Mouse (Mus musculus) right cerebral cortex, adult 18-20 months (tissue): ENCODE data around the gene Guca1b.
"Not testable (repeated sequence)": the region's sequence is repeated elsewhere in the genome, so short reads cannot be mapped to it uniquely, and the experiment has no call there.

Experiments
- DNase-seq: peaks from one replicate; pipeline ENCODE4 v3.0.0; 2022; ENCODE audit warnings: mixed read lengths

Gene Guca1b

GRCm38 (mm10) chr17:47420195-47420594 lies 35.0 kb downstream of the Guca1b start:
- DNase-seq = no peak

DNA sequence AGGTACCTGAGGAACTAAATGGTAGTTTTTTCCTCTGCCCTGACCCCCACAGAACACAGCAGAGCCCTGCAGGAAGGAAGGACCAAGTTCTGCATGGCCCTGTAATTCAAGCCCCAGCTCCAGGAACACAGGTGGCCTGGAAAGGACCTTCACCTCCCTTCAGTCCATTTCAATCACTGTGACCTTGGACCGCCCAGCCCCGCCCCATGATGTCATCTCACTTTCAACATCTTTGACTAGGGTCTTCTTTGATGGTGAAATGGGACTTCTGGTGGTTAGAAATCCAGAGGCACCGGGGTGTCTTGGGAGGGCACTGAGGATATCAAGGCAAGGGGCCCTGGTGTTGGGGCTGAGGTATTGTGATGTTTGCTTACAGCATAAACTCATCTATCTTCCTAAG lies 36.4 kb downstream of the Guca1b start:
- DNase-seq = no peak

- DNase-seq = not testable (repeated sequence)
Measured at GRCm38 (mm10) chr17:47422616-47423015, 37.4 kb downstream of the Guca1b start.

- DNase-seq = no peak
Measured at GRCm38 (mm10) chr17:47424186-47424585, 39.0 kb downstream of the Guca1b start.

DNA sequence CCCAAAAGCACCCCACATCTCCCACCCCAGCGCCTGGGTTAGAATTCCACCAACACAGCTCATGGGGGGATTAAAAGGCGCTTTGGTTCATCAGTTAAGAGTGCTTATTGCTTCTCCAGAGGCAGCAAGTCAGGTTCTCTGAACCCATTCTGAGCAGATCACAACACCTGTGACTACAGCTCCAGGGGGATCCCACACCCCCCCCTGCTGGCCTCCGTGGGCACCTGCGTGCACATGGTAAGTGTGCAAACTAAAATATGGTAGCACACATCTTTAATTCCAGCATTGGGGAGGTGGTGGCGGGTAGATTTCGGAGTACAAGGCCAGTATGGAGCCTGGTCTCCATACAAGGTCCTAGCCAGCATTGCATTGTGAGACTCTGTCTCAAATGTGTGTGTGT lies 42.1 kb downstream of the Guca1b start:
- no peak for DNase-seq

GRCm38 (mm10) chr17:47428831-47429304 lies 43.7 kb downstream of the Guca1b start:
- no peak for DNase-seq

- DNase-seq = no peak
Measured at GRCm38 (mm10) chr17:47430815-47431214, 45.6 kb downstream of the Guca1b start.

- DNase-seq = no peak
Measured at GRCm38 (mm10) chr17:47436156-47436906, 51.1 kb downstream of the Guca1b start, which contains the start of gene AI661453. Gene AI661453 (plus strand): TSS chr17:47436615.

- no peak for DNase-seq
Measured at GRCm38 (mm10) chr17:47436907-47437547, 51.8 kb downstream of the Guca1b start, which contains the start of gene 1700001C19Rik. Gene 1700001C19Rik (minus strand): TSS chr17:47437376.

DNA sequence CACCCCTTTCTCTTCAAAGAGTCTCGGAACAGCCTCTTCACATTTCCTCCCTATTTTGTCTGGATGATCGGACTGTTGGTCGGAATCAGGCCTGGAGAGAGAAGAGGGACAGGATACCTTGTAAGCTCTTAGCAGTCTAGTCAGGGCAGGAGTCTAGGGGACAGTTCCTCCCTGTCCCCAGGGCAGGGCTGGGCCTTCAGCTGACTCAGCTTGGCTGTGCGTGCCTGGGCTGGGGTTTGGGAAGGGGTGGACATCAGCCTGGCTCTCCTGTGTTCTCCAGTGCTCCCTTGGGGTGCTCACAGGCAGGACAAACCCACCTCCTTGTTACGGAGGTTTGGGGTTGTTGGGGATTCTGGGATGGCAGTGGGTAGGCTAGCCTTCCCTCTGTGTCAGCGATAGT lies 53.4 kb downstream of the Guca1b start:
- no peak for DNase-seq

GRCm38 (mm10) chr17:47439396-47440028 lies 54.3 kb downstream of the Guca1b start:
- no peak for DNase-seq

DNA sequence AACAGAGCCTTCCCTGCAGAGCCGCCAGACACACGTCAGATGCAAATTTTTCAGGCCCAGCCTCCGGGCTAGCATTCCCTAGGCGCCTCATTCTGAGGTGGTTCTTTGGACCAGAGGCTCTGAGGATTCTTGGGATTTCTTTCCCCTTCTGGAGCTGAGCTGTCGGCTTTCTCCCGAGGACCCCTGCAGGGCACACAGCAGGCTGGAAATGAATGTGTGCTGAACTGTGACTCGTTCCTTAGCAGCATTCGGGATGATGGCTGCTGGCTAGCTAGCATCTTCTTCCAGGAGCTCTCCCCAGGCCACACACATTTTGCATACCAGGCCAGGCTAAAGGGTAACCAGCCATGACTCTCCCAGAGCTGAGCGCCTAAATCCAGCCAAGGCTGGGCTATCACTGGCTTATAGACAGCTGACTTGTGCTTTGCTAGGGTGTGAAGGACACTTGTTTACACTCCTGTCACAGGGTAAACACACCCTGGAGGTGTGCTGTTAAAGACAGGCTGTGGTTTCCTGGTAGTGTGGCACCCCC lies 55.2 kb downstream of the Guca1b start:
- no peak for DNase-seq

- no peak for DNase-seq
Measured at GRCm38 (mm10) chr17:47441296-47442051, 56.3 kb downstream of the Guca1b start.

GRCm38 (mm10) chr17:47442271-47442670 lies 57.1 kb downstream of the Guca1b start:
- no peak for DNase-seq
